Mouse (Mus musculus): ENCODE measurements around the gene Pcbp3.
A peak's percentile ranks its signal among the peaks of the same experiment; 100 is the strongest.

Pcbp3 gene

GRCm38 (mm10) chr10:76729631-76730620 is 231.8 kb downstream of the Pcbp3 start:
- no peak for DNase-seq (ENCODE audit: low read depth)

- DNase-seq (ENCODE audit: low read depth) = peak; percentile 29
Measured at GRCm38 (mm10) chr10:76728369-76728768, 233.3 kb downstream of the Pcbp3 start.

GRCm38 (mm10) chr10:76727301-76727700 is 234.4 kb downstream of the Pcbp3 start:
- DNase-seq (ENCODE audit: low read depth) = no peak

- DNase-seq (ENCODE audit: low read depth) = no peak
Measured at GRCm38 (mm10) chr10:76726866-76727265, 234.8 kb downstream of the Pcbp3 start.

- DNase-seq (ENCODE audit: low read depth) = no peak
Measured at GRCm38 (mm10) chr10:76725682-76726285, 235.9 kb downstream of the Pcbp3 start, which contains the start of gene Col6a1. Col6a1 (minus strand) TSS chr10:76726168.

GRCm38 (mm10) chr10:76725097-76725496 is 236.6 kb downstream of the Pcbp3 start:
- DNase-seq (ENCODE audit: low read depth) = no peak

GRCm38 (mm10) chr10:76724231-76724736 is 237.4 kb downstream of the Pcbp3 start:
- DNase-seq (ENCODE audit: low read depth) = no peak

GRCm38 (mm10) chr10:76722751-76723450 is 238.8 kb downstream of the Pcbp3 start:
- no peak for DNase-seq (ENCODE audit: low read depth)

GRCm38 (mm10) chr10:76721746-76722145 is 239.9 kb downstream of the Pcbp3 start:
- no peak for DNase-seq (ENCODE audit: low read depth)

- no peak for DNase-seq (ENCODE audit: low read depth)
Measured at GRCm38 (mm10) chr10:76721216-76721615, 240.5 kb downstream of the Pcbp3 start.

- no peak for DNase-seq (ENCODE audit: low read depth)
Measured at GRCm38 (mm10) chr10:76717631-76718030, 244.1 kb downstream of the Pcbp3 start.

GRCm38 (mm10) chr10:76717026-76717425 is 244.7 kb downstream of the Pcbp3 start:
- DNase-seq (ENCODE audit: low read depth) = no peak

GRCm38 (mm10) chr10:76714303-76714702 is 247.4 kb downstream of the Pcbp3 start:
- no peak for DNase-seq (ENCODE audit: low read depth)

GRCm38 (mm10) chr10:76712500-76712899 is 249.2 kb downstream of the Pcbp3 start:
- DNase-seq (ENCODE audit: low read depth) = no peak
